ENCODE assay signal across 9 mouse cellular contexts in the genomic region with DNA sequence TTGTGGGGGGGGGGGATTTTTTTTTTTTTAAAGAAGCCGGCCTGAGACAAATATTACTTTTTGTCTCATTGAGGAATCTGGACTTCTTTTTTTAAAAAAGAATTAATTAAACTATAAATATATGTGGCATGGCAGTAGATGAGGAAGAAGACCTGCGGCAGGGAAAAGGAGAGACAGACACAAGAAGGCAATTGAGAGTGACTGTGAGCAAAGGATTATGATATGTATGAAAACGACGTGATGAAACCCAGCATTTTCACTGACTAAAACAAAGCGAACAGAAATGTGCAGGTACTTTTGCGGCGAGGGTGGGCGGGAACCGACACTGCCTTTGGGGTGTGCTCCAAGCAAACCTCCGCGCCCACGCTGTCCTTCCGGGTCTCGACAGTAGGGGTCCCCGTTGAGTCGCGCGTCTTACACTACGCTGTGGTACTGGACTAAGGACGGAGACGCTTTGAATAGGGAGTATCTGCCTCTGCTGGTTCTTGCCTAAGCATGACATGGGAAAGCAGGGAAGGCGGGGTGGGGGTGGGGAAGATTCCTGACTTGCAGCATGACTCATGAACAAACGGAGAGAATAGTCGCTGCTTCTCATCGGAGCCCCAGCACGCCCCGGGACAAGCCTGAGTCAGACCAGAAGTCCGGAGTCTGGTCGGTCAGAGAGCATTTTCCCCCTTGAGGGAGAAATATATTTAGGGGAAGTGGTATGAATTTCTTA. TPM values are rescaled to one million over a fixed set of nuclear protein-coding genes. Genes with fewer than 3 reads are reported as not detected.
A peak's percentile ranks its signal among the peaks of the same experiment; 100 is the strongest.
DNase-seq lines count a peak whose midpoint lies in the region; ATAC-seq and TF ChIP-seq lines count a peak whose summit lies in the region.
"Had no signal": no experiment of that assay in that cellular context is flagged by ENCODE, and none has a peak within 500 bp of the region (broad histone marks: within the 10 kb centered on the region; RNA-seq: fewer than 3 reads in every experiment).

No protein-coding gene starts in this region.

- peak overlapping the region; percentile 52 for H3K4me3 ChIP-seq in brown adipose tissue, adult 24 weeks (ENCODE audit: insufficient read depth, low read depth, low read length)
- H3K4me3 ChIP-seq in forebrain, embryonic 10.5 days, result peak overlapping the region; percentile 44
- peak overlapping the region; percentile 41 for H3K4me3 ChIP-seq in heart, embryonic 15.5 days
- no peak overlapping the region; a peak in 1 of 4 replicates for H3K4me3 ChIP-seq in liver, embryonic 14.5 days (ENCODE audit: insufficient read depth in 1 of 2, low read depth in 2 of 2, low read length in 2 of 2)
- peak overlapping the region; percentile 7; the same call in 1 of the 2 replicates for H3K4me3 ChIP-seq in neural tube, embryonic 11.5 days (ENCODE audit: low read depth, low read length)
- H3K4me3 ChIP-seq in stomach, postnatal 0 days (ENCODE audit: low read depth, low read length), result peak overlapping the region; percentile 22; the same call in 1 of the 2 replicates
- H3K4me3 ChIP-seq: erythroblast, embryonic 14.5 days had no signal

- 9% methylated on average over 29 of the region's 29 CpGs for WGBS in forebrain, embryonic 10.5 days
- 4% methylated on average over 29 of the region's 29 CpGs for WGBS in heart, embryonic 15.5 days
- WGBS in liver, embryonic 14.5 days (ENCODE audit: insufficient replicate concordance), result 2% methylated on average over 29 of the region's 29 CpGs
- WGBS in neural tube, embryonic 11.5 days, result 8% methylated on average over 29 of the region's 29 CpGs
- WGBS in stomach, postnatal 0 days, result 2% methylated on average over 29 of the region's 29 CpGs

- peaks cover 5% of the 10 kb centered on the region; the same call in 1 of the 2 replicates for H3K9me3 ChIP-seq in forebrain, embryonic 10.5 days
- no peaks in the 10 kb centered on the region for H3K9me3 ChIP-seq in heart, embryonic 15.5 days (replicated peaks)
- no peaks in the 10 kb centered on the region for H3K9me3 ChIP-seq in liver, embryonic 14.5 days (ENCODE audit: control insufficient read depth, low read length)
- H3K9me3 ChIP-seq in neural tube, embryonic 11.5 days (ENCODE audit: control insufficient read depth, low read length), result no peaks in the 10 kb centered on the region
- no peaks in the 10 kb centered on the region for H3K9me3 ChIP-seq in stomach, postnatal 0 days (ENCODE audit: control insufficient read depth, low read length)

- ATAC-seq in heart, embryonic 15.5 days (replicated peaks; ENCODE audit: insufficient number of reproducible peaks, insufficient read depth, low FRiP score, low read depth), result peak; percentile 96
- ATAC-seq in liver, embryonic 14.5 days (ENCODE audit: insufficient read depth), result peak; percentile 76; the same call in 1 of the 2 replicates
- ATAC-seq in neural tube, embryonic 11.5 days (ENCODE audit: insufficient read depth, low FRiP score, low TSS enrichment), result peak; percentile 96
- peak; percentile 99 for ATAC-seq in stomach, postnatal 0 days (ENCODE audit: low FRiP score, low TSS enrichment)

- H3K27ac ChIP-seq in brown adipose tissue, adult 24 weeks (replicated peaks; ENCODE audit: low read depth, low read length), result peak overlapping the region; percentile 56
- peak overlapping the region; percentile 63; the same call in 1 of the 2 replicates for H3K27ac ChIP-seq in forebrain, embryonic 10.5 days
- peak overlapping the region; percentile 43; the same call in 1 of the 2 replicates for H3K27ac ChIP-seq in heart, embryonic 15.5 days
- no peak overlapping the region for H3K27ac ChIP-seq in liver, embryonic 14.5 days
- no peak overlapping the region for H3K27ac ChIP-seq in neural tube, embryonic 11.5 days (ENCODE audit: low read depth, low read length)
- H3K27ac ChIP-seq in stomach, postnatal 0 days (replicated peaks), result no peak overlapping the region

- H3K4me2 ChIP-seq in heart, embryonic 15.5 days, result peak overlapping the region; percentile 68
- H3K4me2 ChIP-seq in liver, embryonic 14.5 days (ENCODE audit: low read depth), result peak overlapping the region; percentile 56
- H3K4me2 ChIP-seq in neural tube, embryonic 11.5 days (ENCODE audit: low read depth), result peak overlapping the region; percentile 27
- H3K4me2 ChIP-seq in stomach, postnatal 0 days (replicated peaks; ENCODE audit: low read depth), result peak overlapping the region; percentile 52

- H3K27me3 ChIP-seq in forebrain, embryonic 10.5 days (ENCODE audit: poor library complexity, severe bottlenecking), result no peaks in the 10 kb centered on the region
- H3K27me3 ChIP-seq in heart, embryonic 15.5 days, result no peaks in the 10 kb centered on the region
- no peaks in the 10 kb centered on the region for H3K27me3 ChIP-seq in liver, embryonic 14.5 days (ENCODE audit: control insufficient read depth, insufficient read depth, low read length)
- H3K27me3 ChIP-seq in neural tube, embryonic 11.5 days (ENCODE audit: control insufficient read depth, insufficient read depth, low read length), result no peaks in the 10 kb centered on the region
- no peaks in the 10 kb centered on the region for H3K27me3 ChIP-seq in stomach, postnatal 0 days (ENCODE audit: control insufficient read depth, insufficient read depth, low read length)

- H3K36me3 ChIP-seq in forebrain, embryonic 10.5 days (replicated peaks), result no peaks in the 10 kb centered on the region
- no peaks in the 10 kb centered on the region for H3K36me3 ChIP-seq in heart, embryonic 15.5 days
- no peaks in the 10 kb centered on the region for H3K36me3 ChIP-seq in liver, embryonic 14.5 days (replicated peaks; ENCODE audit: control insufficient read depth, insufficient read depth, low read depth)
- H3K36me3 ChIP-seq in neural tube, embryonic 11.5 days (ENCODE audit: control insufficient read depth, insufficient read depth, low read length), result no peaks in the 10 kb centered on the region
- no peaks in the 10 kb centered on the region for H3K36me3 ChIP-seq in stomach, postnatal 0 days (ENCODE audit: control insufficient read depth, insufficient read depth, low read length)

- TF ChIP-seq EP300 in liver, embryonic 14.5 days (IDR thresholded peaks at IDR 0.05; ENCODE audit: low read depth), result no peak
- TF ChIP-seq EP300 in stomach, postnatal 0 days (optimal IDR thresholded peaks at IDR 0.05), result no peak

- peak; percentile 94 for DNase-seq in CD4-positive, CD25-positive, alpha-beta regulatory T cell, adult 2 months (ENCODE audit: low read depth, low spot score)
- peak; percentile 90 for DNase-seq in forebrain, embryonic 10.5 days (ENCODE audit: extremely low spot score, low spot score)
- peak; percentile 88 to 91 for DNase-seq in kidney, postnatal 25 days
- peak; percentile 45 to 59 (median 51) for DNase-seq in liver, embryonic 14.5 days (ENCODE audit: low read depth in 3 of 3, low spot score in 3 of 3)
- DNase-seq in neural tube, embryonic 11.5 days (ENCODE audit: low spot score), result peak; percentile 94
- DNase-seq in stomach, postnatal 0 days (ENCODE audit: low spot score), result peak; percentile 92

- H3K9ac ChIP-seq in heart, embryonic 15.5 days, result peak overlapping the region; percentile 41; the same call in 1 of the 2 replicates
- no peak overlapping the region for H3K9ac ChIP-seq in liver, embryonic 14.5 days (replicated peaks)
- no peak overlapping the region for H3K9ac ChIP-seq in neural tube, embryonic 11.5 days (ENCODE audit: low read length)
- no peak overlapping the region for H3K9ac ChIP-seq in stomach, postnatal 0 days (ENCODE audit: low read length)

- no peaks in the 10 kb centered on the region for H3K4me1 ChIP-seq in brown adipose tissue, adult 24 weeks (ENCODE audit: control insufficient read depth, insufficient read depth, insufficient read length, low read length)
- peaks cover 8% of the 10 kb centered on the region; the same call in 1 of the 2 replicates for H3K4me1 ChIP-seq in forebrain, embryonic 10.5 days
- peaks cover 21% of the 10 kb centered on the region for H3K4me1 ChIP-seq in heart, embryonic 15.5 days (replicated peaks)
- H3K4me1 ChIP-seq in liver, embryonic 14.5 days (replicated peaks; ENCODE audit: control insufficient read depth in 2 of 2, insufficient read depth in 2 of 2, low read length in 1 of 2), result no peaks in the 10 kb centered on the region
- no peaks in the 10 kb centered on the region for H3K4me1 ChIP-seq in neural tube, embryonic 11.5 days (ENCODE audit: control insufficient read depth, insufficient read depth, low read length)
- no peaks in the 10 kb centered on the region for H3K4me1 ChIP-seq in stomach, postnatal 0 days (replicated peaks; ENCODE audit: control insufficient read depth, insufficient read depth)

- TF ChIP-seq CTCF in liver, embryonic 14.5 days (IDR thresholded peaks at IDR 0.05; ENCODE audit: low read depth), result peak; percentile 94
- TF ChIP-seq CTCF in stomach, postnatal 0 days (IDR thresholded peaks at IDR 0.05; ENCODE audit: low read depth), result peak; percentile 98

RNA-seq across cellular contexts. Expression of a gene that starts 50.6 kb away (rescaled TPM):
- polyA plus RNA-seq in brown adipose tissue, adult 24 weeks (2012; ENCODE audit: insufficient read depth, insufficient read length, missing spikeins), result 2.1 and 3.6 TPM in 2 replicates
- polyA plus RNA-seq in forebrain, embryonic 10.5 days (2016; fragmentation: Nextera tagmentation; extraction: Ambion mirVana), result 13.5 and 13.6 TPM in 2 replicates
- polyA plus RNA-seq in heart, embryonic 15.5 days (2015; fragmentation: Nextera tagmentation; extraction: Ambion mirVana), result 7.0 and 9.2 TPM in 2 replicates
- 2.6 and 3.1 TPM in 2 replicates for polyA plus RNA-seq in liver, embryonic 14.5 days (2012; rRNA removed)
- 3.1 and 4.3 TPM in 2 replicates for polyA plus RNA-seq in liver, embryonic 14.5 days (2014; fragmentation: Nextera tagmentation; extraction: Ambion mirVana)
- 14.3 and 14.8 TPM in 2 replicates for polyA plus RNA-seq in neural tube, embryonic 11.5 days (2014; fragmentation: Nextera tagmentation; extraction: Ambion mirVana)
- polyA plus RNA-seq in stomach, postnatal 0 days (2015; fragmentation: Nextera tagmentation; extraction: Ambion mirVana), result 5.3 and 6.6 TPM in 2 replicates

Comparison
In these comparisons a context has a peak if more than half of its experiments do, and no peak if none do; other contexts are left out.
1. H3K27ac ChIP-seq: peak in brown adipose tissue, adult 24 weeks (single experiment), forebrain, embryonic 10.5 days (single experiment) and heart, embryonic 15.5 days (single experiment); none in liver, embryonic 14.5 days (single experiment), neural tube, embryonic 11.5 days (single experiment) and stomach, postnatal 0 days (single experiment).
2. H3K4me3 ChIP-seq: peak in brown adipose tissue, adult 24 weeks (single experiment), forebrain, embryonic 10.5 days (single experiment), heart, embryonic 15.5 days (single experiment), neural tube, embryonic 11.5 days (single experiment) and stomach, postnatal 0 days (single experiment); none in liver, embryonic 14.5 days (0 of 2).
3. Peak in every context shown above with its lines, with median percentiles within 50 percentile points of each other: DNase-seq, ATAC-seq and H3K4me2 ChIP-seq.